Mouse (Mus musculus) spleen, embryonic (tissue): ENCODE measurements at regions not wholly inside any gene's neighbourhood (a gene's known extent, or its start where the extent isn't known, plus 50 kb on each side); places are given as distances from the start of the nearest gene placed in this dataset.

Source experiments
- CTCF ChIA-PET: fragments of 350-600 bp; sonication (Branson Sonifier 250); formaldehyde crosslinking; loops from one replicate; lab custom pipeline; 2022; lab: Charles Lee

DNA sequence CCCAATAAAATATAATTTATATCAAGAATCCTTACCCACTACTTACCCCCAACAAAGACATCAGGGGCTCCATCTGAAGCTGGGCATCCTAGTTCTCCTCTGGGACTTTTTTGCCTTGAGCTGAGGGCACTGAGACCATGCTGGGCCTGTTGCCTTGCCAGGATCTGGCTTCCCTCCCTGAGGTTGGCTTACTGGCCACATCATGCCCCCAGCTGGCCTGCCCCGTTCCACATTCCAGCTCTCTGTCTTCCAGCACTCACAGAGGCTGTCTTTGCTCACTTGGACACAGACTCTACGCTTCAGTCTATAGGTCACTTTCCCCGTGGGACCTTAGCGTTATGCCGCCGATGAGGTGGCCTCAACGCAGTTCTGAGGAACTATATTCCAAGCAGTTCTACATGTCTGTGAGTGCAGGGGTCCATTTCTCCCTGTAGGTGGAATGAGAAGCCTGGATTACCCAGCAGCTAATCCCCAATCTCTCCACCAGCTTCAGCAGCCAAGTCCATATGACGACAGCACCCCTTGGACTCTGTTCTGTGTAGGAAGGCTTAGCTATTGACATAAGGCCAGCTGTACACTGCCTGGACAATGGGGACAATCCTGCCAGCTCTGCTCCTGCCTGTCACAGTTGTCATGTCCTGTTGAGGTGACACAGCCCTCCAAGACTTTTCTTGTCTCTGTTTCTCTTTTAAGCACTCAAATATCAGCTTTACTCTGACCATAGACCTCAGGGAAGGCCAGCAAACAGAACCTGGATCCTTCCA lies 341.5 kb downstream of the Gadd45g start:
- CTCF ChIA-PET, result no interaction called here

DNA sequence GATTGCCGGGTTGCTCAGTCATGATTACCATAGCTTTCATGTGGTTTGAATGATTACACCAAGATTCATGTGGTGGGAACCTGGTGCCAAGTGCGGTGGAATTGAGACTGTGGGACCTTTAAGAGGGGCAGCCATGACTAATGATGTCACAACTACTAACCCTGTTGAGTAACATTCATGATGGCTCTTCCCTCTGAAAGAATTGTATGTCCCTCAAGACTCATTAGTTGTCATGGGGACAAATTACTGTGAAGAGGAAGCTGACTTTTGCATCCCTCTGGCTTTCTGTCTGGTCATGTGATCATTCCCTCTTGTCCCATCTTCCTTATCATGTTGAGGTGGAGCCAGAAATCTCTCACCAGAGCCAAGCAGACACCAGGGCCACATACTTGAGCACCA lies 342.1 kb downstream of the Gadd45g start:
- CTCF ChIA-PET, result no interaction called here

DNA sequence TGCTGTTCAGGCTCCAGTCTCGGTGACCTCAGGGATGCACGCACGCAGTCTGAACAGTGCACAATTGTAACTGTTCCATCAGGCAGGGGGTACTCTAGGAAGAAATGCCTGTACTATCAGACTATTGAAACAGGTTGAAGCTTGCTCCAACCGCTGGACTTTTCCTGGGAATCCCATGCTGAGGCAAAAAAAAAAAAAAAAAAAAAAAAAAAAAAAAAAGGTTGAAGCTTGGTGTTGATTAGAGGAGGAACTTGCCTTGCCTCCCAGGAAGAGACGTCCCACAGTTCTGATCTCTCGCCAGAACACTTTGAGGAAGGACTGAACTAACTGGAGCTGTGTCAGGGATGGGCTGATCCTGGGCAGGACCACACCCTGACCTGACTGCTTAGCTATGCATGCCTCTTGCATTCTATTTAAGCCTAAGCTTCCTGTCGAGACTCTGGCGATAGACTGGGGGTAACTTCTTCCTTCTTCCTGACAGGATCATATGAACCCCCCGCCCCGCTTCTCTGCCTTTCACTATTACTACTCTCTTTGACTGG lies 341.6 kb downstream of the Diras2 start:
- CTCF ChIA-PET, result no interaction called here

DNA sequence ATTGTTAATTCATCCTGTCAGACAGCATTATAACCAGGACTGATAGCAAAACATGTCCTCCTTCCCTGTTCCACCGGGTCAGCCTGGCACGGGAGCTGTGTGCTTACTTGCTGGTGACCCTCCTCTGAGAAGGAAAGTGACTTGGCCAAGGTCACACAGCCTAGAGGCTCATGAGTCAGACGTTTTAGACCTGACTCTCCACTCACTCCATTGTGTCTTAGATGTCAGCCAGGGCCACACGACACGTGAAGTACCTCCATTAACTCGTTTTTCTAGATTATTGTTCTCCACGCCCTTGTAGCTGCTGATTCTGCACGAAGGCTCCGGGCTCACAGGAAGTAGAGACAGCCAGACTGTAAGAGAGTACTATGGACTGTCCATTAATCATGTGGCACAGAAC lies 340.8 kb downstream of the Diras2 start:
- CTCF ChIA-PET, result no interaction called here

DNA sequence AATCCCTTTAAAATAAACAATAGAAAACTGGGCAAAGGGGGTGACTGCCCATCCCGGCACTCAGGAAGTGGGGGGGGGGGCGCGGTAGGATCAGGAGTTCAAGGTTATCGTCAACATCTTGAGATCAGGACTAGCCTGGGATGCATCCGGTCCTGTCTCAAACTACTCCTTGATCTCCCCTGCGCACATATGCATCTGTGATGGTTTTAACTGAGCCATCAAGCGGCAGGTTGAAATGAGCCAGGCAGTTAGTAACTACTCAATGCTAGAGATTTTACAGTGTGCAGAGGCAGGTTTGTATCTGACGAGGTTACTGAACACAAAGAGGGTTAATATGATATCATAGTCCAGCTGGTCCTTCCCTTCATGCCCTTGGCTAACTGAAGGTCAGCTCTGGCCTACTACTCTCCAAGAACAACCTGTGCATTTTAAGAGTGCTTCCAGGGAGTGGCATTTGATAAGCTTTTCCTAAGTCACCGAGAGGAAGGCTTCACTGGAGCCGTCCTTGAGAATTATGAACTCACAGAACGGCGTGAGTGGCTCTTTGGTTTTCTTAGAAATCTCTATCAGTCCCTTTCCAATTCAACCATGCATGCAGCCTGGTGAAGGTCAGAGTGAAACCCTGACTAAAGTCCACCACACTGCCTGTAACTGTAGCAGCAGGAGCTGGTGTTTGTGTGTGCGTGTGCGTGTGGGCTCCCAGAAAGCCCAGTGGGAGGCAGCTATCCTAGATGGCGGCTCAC lies 340.1 kb downstream of the Diras2 start:
- CTCF ChIA-PET, result no interaction called here

DNA sequence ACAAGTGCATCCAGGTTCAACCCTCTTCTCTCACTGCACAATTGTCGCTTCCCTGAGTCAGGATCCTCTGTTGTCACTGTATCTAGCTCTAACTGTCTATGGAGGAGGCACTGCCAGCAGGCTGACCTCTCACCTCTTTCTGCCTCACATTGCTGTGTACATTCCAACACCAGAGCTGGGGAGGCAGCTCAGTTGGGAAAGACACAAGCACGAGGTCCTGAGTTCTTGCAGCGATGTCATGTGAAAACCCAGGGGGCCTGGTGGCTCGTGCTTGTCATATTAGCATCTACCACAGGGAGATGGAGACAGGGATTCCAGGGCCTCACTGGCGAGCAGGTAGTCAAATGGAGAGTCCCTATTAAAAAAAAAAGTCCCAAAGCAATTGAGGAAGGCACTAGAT lies 334.2 kb downstream of the Diras2 start:
- CTCF ChIA-PET, result no interaction called here

DNA sequence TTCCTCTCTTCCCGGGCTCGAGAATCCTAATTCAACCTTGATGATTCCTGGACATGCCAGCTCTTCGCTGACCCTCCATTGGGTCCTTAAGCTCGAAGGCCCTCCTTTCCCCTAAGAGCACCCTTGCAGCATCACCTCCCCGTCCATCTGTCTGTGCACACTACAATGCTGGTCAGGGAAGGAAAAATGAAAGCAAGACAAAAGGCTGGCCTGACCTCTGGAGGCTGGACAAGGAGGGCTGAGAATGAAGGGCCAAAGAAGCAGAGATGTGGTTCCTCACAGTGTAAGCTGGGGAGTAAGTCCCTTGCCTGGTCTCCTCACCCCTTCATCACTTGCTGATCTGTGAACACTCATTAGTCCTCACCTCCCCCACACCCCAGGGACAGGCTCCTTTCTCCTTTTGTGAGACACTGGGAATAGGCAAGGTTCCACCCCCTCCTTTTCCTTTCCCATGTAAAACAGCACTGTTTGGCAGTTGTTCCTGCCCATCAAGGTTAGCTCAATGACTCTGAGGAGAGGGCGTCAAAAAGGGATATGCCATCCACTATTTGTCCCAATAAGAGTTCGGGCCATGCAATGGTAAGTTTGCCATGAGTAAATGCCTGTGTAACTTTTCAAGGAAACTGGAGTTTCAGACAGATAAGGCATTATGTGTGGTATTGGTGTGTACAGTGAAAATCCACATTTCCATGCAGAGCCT lies 332.3 kb downstream of the Diras2 start:
- CTCF ChIA-PET, result no interaction called here

DNA sequence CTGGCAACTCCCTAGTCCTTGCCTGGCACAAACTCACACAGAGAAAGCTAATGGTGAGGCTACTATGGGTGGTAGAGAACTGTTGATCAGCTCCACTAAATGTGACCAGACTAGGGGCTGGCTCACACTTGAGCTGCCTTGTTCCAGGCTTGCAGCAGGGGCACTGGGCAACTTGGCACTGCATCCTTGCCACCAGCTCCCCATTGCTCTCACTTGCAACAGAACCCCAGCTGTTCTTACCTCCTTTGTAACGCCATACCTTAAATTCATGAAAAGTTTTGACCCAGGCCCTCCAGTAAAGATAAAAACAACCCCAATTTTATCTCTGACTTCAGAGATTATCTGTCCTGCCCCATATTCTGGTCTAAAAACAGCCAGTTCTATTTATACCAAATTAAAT lies 328.7 kb downstream of the Diras2 start:
- CTCF ChIA-PET, result no interaction called here

DNA sequence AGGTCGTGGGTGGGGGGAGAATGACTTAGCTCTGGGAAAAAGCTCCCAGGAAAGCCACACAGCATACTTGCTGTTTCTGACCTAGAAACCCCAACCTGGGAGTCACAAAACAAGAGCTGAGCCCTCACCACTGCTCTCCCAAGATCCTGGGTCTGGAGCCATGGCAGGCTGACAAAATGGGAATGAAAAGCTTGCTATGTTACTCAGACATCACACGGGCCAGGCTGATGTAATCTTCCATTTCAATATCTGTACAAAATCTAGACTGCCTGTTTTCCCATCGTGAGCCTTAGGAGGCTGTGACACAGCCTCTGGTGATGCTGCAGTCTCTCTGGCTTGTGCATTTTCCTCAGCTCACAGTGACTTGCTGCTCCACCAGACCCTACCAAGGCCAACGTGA lies 325.1 kb downstream of the Diras2 start:
- CTCF ChIA-PET, result no interaction called here

DNA sequence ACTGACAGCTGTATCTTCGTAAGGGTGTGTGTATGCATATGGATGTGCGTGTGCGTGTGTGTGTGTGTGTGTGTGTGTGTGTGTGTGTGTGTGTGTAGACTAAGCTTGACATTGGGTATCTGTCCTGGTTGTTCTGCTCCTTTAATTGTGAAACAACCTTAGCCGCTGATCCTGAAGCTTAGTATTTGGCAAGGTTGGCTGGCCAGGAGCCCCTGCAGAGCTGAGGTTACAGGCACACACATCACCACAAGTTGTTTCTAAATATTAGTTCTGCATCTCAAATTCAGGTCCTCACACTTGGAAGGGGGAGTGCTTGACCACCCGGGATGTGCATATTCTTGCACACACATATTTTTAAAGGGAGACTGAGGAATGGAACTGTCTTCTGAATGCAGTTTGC lies 314.7 kb downstream of the Diras2 start:
- CTCF ChIA-PET, result no interaction called here

DNA sequence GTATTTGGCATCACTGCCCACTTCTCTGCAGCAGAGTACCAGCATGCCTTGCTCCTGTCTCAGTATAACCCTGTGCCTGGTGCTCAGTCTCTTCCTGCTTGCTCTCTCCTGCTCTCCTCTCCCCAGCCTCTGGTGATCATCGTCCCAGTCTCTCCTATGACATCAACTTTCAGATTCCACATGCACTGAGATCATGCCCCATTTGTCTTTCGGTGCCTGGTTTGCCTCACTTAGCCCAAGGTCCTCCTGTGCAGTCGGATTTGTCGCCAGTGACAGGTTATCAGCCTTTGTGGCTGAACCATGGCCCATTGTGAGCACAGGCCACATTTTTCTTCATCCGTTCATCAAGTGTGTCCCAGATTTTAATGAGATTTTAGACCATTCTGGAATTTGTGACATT lies 314.0 kb downstream of the Diras2 start:
- CTCF ChIA-PET, result no interaction called here

DNA sequence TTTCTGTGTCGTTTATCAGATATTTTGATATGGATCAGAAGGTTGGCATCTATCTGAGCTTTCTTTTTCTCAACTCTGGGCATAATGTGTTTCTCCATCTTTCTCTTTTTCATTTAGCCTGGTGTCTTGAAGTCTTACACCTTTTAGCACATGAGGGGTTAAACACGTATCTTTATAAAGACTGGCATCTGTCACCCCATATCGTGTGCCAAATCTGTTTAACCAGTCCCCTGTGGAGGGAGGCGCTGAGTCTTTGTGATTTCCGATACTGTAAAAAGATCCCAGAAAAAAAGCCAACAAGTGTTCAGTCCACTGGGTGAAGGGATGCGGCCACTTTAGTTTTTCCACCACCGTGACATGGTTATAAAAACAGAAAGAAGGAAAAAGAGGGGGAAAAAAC lies 313.3 kb downstream of the Diras2 start:
- CTCF ChIA-PET, result no interaction called here

DNA sequence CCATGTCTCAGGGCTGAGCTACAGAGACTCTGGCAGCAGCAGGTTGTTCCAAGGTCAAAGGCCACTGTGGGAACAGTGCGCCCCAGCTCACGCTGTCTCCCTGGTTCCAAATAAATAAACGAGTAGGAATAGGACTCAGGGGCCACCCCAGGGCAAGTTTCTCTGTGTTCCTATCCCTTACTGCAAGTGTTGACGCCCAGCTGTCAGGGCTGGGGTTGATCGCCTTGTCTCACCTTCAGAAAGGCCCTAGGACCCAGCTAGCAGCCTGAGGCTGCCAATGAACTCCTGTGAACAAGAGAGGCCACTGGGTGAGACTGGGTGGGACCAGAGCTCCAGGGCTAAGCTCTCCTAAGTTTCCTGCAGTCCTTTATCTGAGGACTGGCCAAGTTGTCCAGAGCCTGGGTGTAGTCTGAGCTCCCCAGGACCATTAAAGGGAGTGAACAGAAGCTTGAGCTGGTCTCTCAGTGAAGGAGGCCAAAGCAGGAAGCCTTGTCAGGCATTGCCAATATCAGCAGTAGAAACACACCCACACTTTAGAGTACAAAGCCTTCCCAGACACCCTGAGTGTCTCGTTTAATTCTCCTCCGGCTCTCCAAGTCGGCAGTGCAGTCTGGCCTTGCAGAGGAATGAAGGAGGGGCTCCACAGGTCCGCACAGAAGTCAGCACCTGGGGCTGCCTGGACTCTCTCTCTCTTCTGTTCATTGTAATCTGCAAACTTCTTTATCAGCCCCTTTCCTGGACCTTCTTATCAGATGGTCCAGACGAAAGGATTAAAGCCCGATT lies 308.6 kb downstream of the Diras2 start:
- CTCF ChIA-PET, result interaction anchor here (0.5 to 1.2 kb wide), 4 partner anchors 374 to 1042 kb away, joined by 3 to 6 read pairs (median 4); no protein-coding TSS in a partner anchor

DNA sequence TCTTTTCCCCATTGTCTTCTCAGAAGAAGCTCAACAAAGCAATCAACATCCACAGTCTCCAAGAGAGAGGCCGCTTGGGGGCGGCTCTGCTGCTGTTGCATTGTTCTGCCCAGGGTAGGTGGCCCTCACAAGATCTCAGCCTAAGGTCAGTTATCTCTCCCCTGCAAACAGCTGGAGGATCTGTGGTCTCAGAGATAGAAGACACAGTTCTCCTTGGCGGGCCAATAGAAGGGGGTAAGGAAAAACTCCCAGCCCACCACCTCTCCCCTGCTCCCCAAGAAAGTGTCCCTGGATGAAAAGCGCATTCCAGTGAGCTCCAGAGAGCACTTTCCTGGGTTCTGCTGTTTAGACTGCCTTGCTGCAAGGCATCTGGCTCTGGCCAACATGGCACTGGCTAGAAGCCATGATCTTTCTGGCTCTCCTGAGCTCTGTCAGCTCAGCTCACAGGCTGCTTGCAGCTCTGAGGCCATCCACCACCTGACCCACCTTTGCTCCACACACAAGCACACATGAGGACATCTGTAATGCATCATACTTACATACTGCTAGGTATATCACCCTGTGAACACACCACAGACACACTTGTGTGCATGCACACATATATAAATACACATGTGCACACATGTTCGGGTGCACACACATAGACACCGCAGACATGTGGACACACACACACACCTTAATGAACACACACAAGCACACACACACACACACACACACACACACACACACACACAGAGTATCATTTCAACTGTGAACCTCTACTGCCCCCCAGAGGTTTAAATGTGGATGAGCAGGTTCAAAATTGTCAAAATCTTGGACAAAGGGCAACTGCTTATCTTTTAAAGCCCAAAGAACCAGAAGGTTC lies 307.7 kb downstream of the Diras2 start:
- CTCF ChIA-PET, result interaction anchor here (0.6 to 1.2 kb wide), 2 partner anchors 380 to 1041 kb away, joined by 3 to 4 read pairs; no protein-coding TSS in a partner anchor

DNA sequence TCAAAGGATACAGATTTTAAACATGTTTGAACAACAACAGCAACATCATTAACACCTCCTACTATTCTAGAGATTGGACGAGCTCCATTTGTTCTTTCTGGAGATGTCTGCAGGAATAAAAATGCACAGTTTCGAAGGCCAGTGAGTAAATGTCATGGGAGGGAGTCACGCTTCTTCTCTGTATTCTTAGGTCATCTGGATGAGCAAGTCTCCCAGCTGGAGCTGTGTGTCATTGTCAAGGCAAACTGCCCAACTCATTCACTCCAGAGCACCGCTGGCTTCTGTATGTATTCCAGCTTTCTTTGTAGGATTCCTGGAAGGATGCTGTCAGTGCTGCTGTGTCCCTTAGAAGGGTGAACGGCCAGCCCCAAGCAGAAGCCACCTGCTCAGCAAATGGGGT lies 297.1 kb downstream of the Diras2 start:
- CTCF ChIA-PET, result no interaction called here

DNA sequence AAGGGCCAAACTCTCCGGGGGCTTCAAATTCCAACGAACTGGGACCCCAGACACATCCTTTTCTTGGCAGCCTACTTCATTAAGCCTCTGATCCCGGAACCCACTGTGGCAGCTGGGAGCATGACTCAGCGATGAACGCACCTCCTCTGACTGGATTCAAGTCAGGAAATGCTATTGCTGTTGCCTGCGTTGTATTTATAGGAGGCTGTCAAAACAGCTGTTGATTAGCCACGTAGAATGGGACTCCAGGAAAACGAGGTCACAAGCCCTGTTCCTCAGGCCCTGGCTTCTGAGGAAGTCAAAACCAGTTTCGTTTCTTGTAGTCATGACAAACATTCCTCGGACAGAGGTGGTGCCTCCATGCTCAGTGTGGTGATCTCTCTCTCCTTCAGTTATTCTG lies 295.0 kb downstream of the Diras2 start:
- CTCF ChIA-PET, result interaction anchor here (0.6 kb wide), 1 partner anchor 298 kb away, joined by 4 read pairs; no protein-coding TSS in a partner anchor

DNA sequence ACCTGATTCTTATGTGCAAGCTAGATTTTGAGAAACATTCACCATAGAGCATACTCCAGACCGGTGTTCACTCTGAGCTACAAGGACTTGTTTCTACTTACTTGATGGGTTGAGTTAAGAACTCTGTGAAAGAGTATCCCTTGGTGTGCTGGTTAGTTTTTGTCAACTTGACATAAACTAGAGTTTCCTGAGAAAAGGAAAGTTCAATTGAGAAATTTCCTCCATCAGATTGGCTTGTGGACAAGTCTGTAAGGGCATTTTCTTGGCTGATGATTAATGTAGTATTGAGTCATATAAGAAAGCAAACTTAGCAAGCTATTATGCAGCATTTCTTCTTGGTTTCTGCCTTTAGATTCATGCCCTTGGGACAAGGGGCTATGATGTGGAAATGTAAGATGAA lies 291.5 kb downstream of the Diras2 start:
- CTCF ChIA-PET, result no interaction called here

DNA sequence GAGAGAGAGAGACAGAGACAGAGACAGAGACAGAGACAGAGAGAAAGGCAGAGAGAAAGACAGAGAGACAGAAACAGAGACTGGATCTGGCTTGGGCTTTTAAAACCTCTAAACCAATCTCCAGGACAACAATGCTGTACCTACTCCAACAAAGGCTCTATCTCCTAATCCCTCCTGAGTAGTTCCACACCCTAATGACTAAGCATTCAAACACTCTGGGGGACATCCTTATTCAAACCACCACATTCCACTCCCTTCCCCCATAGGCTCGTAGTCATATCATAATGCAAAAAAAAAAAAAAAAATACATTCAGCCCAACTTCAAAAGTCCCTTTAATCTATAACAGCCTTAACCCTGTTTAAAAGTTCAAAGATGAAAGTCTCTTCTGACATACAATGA lies 289.3 kb downstream of the Diras2 start:
- CTCF ChIA-PET, result no interaction called here

DNA sequence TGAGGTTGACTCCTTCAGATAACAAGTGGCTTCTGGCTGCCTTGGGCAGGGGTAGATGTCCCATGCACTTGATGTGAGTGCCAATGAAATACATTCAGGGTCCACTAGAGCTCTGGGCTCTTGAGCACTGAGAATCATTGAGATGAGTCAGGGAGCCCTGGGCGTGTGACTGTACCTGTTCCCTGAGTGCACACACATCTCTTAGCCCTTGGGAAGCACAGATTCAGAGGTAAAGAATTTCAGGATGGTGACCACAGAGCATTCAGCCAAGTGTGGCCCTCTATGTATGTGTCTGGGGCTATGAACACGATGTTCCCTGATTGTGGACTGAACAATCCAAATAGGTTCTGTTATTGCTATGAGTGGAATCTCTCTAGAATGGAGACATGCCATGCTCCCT lies 281.6 kb downstream of the Diras2 start:
- CTCF ChIA-PET, result no interaction called here

DNA sequence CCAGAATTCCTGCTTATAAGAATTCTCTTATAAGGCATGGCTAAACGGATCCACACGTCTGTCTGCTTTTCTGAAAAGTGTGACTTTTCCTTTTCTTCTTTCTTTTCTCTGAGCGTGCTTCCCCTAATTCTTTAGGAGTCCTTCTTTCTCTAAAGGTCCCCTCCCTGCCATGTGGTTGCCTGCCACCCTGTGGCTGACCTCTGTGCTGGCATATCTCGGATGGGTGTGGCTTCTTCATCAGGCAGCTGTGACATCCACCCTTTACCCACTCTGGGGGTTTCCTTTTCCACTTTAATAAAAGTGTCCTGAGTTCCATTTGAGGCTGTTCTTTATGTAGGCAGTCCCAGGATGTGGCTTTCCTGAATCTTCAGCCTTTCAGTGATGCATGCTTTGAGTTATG lies 280.7 kb downstream of the Diras2 start:
- CTCF ChIA-PET, result interaction anchor here (0.7 kb wide), 1 partner anchor 26 kb away, joined by 5 read pairs; no protein-coding TSS in a partner anchor
